Mouse (Mus musculus) testis, adult 2 months (tissue): ENCODE results near the gene Hmgcs1.

Source experiments
- CTCF ChIP-seq: fragments of 200-500 bp; IDR thresholded peaks from 2 replicates; pipeline ENCODE4 v1.5.1; 2012; ENCODE audit warnings: low read depth, mild to moderate bottlenecking, inconsistent platforms, low read length, moderate library complexity; ENCODE audit not compliant: control insufficient read depth, insufficient read depth, insufficient replicate concordance
- POLR2A ChIP-seq: fragments of 200-500 bp; IDR thresholded peaks from 2 replicates; pipeline ENCODE4 v1.6.1; 2012; ENCODE audit warnings: low read depth, mild to moderate bottlenecking, inconsistent platforms, low read length, moderate library complexity; ENCODE audit not compliant: control insufficient read depth

GRCm38 (mm10) chr13:119710268-119710610 is 20.1 kb downstream of the Hmgcs1 start:
- no peak for TF ChIP-seq POLR2A
- no peak for TF ChIP-seq CTCF
